Mouse (Mus musculus): ENCODE results near the gene Cdca7l. TPM values are rescaled to one million over a fixed set of nuclear protein-coding genes. Genes with fewer than 3 reads are reported as not detected.

The Cdca7l gene
- polyA plus RNA-seq, 1 experiment from 2014 or later, result 2.4 TPM

DNA sequence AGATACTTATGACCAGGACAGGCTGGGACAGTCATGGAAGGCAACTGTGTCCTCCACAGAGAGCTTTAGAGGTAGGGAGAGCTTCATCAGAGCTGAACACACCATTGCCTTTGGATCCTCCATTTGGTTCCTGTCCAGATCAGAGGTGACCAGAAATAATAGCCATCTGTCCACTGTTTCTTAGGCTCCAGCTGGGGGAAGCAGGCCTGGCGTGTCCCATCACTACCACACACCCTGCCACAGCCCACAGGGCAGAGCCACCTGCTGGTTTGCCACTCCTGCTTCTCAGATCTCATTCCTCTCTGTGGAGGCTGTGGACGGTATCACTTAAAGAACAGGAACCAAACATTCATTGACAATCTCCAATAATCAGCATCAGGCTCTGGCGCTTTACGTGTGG is 32.9 kb upstream of the Cdca7l start:
- H3K27ac ChIP-seq (ENCODE audit: low read depth, low read length), result no peak overlapping the region
- H3K9me3 ChIP-seq (ENCODE audit: control insufficient read depth, low read length), result no peaks in the 10 kb centered on the region
- no peak for ATAC-seq (ENCODE audit: low read depth)
- H3K36me3 ChIP-seq (ENCODE audit: control insufficient read depth, insufficient read depth, low read length), result no peaks in the 10 kb centered on the region
- peaks cover 2% of the 10 kb centered on the region; the same call in 1 of the 2 replicates for H3K27me3 ChIP-seq (ENCODE audit: control insufficient read depth, insufficient read depth, low read length)
- H3K4me3 ChIP-seq (ENCODE audit: low read depth, low read length), result no peak overlapping the region
- WGBS, result 85% methylated on average over 4 of the region's 4 CpGs
- no peak overlapping the region for H3K4me2 ChIP-seq (ENCODE audit: low read depth, low read length)
- H3K4me1 ChIP-seq (ENCODE audit: control insufficient read depth, insufficient read depth, low read length), result 0 out of 2 replicates have a peak, but pooled peaks cover 3% of the 10 kb centered on the region
- no peak overlapping the region for H3K9ac ChIP-seq (replicated peaks; ENCODE audit: low read depth, low read length)

DNA sequence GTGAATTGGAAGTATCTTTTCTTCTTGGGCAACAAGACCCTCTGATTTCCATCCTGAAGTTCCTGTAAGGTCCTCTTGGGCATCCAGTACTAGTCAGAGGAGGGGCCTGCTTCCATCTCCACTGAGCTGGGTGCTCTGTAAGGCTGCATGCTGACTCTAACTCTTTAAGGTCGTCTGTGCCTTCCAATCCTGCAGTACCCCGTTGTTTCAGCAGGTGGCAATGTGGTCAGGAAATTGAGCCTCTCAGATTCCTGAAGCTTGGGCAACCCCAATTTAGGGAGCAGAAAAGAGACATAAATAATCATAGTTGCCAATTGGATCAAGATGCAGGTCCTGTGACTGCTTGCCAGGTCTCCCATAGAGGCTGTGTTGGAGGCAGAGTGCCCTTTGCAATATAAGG is 31.5 kb upstream of the Cdca7l start:
- Histone ChIP-seq H3K27ac (ENCODE audit: low read depth, low read length) (no peak overlapping the region), H3K27me3 (ENCODE audit: control insufficient read depth, insufficient read depth, low read length) (peaks cover 2% of the 10 kb centered on the region; the same call in 1 of the 2 replicates), H3K9me3 (ENCODE audit: control insufficient read depth, low read length) (no peaks in the 10 kb centered on the region), H3K36me3 (ENCODE audit: control insufficient read depth, insufficient read depth, low read length) (no peaks in the 10 kb centered on the region), H3K4me1 (ENCODE audit: control insufficient read depth, insufficient read depth, low read length) (0 out of 2 replicates have a peak, but pooled peaks cover 3% of the 10 kb centered on the region), H3K4me2 (ENCODE audit: low read depth, low read length) (no peak overlapping the region), H3K9ac (replicated peaks; ENCODE audit: low read depth, low read length) (no peak overlapping the region), H3K4me3 (ENCODE audit: low read depth, low read length) (no peak overlapping the region)
- peak; percentile 63; the same call in 1 of the 2 replicates for ATAC-seq (ENCODE audit: low read depth)
- 0% methylated on average over 2 of the region's 2 CpGs for WGBS

DNA sequence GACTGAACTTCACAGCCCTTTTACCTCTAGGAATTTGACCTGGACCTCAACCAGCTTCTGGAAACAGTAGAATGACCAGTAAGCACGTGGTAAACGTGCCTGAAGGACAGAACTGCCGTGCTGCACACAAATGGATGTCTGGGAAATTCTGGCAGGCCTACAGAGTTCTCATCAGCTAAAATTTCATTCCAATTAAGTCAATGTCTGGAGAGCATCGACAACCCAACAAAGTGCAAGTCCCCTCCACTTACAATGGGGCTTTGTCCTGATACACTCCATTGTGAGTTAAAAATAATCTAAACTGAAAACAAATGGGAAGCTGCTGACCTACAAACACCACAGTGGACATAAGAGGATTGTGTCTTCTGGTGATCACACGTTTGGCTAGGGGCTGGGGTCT is 27.2 kb upstream of the Cdca7l start:
- no peak overlapping the region for H3K9ac ChIP-seq (replicated peaks; ENCODE audit: low read depth, low read length)
- no peaks in the 10 kb centered on the region for H3K27me3 ChIP-seq (ENCODE audit: control insufficient read depth, insufficient read depth, low read length)
- H3K4me3 ChIP-seq (ENCODE audit: low read depth, low read length), result no peak overlapping the region
- H3K4me1 ChIP-seq (ENCODE audit: control insufficient read depth, insufficient read depth, low read length), result no peaks in the 10 kb centered on the region
- no peak for ATAC-seq (ENCODE audit: low read depth)
- no peak overlapping the region for H3K27ac ChIP-seq (ENCODE audit: low read depth, low read length)
- no peaks in the 10 kb centered on the region for H3K36me3 ChIP-seq (ENCODE audit: control insufficient read depth, insufficient read depth, low read length)
- no peaks in the 10 kb centered on the region for H3K9me3 ChIP-seq (ENCODE audit: control insufficient read depth, low read length)
- 71% methylated on average over 5 of the region's 5 CpGs for WGBS
- H3K4me2 ChIP-seq (ENCODE audit: low read depth, low read length), result no peak overlapping the region

DNA sequence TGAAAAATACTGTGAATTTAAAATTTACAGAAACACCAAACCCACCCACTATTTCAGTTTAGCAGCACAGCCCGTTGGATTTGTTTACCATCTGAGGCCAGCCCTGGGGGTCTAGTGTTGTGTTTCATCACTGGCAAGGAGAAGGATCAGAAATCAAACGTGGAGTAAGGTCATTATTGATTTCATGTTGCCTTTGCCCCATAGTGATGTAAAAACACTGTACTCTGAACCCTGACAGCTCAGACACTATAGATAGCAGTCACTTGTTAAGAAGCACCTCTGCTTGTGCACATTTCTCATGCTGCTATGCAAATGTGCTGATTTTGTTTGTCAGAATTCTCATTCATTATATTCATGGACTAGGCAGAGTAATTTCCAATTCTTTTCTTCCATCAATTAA is 22.7 kb upstream of the Cdca7l start:
- WGBS, result 38% methylated on average over 2 of the region's 2 CpGs
- no peak overlapping the region for H3K9ac ChIP-seq (replicated peaks; ENCODE audit: low read depth, low read length)
- H3K27ac ChIP-seq (ENCODE audit: low read depth, low read length), result no peak overlapping the region
- no peaks in the 10 kb centered on the region for H3K36me3 ChIP-seq (ENCODE audit: control insufficient read depth, insufficient read depth, low read length)
- H3K4me3 ChIP-seq (ENCODE audit: low read depth, low read length), result no peak overlapping the region
- H3K9me3 ChIP-seq (ENCODE audit: control insufficient read depth, low read length), result no peaks in the 10 kb centered on the region
- H3K27me3 ChIP-seq (ENCODE audit: control insufficient read depth, insufficient read depth, low read length), result no peaks in the 10 kb centered on the region
- H3K4me1 ChIP-seq (ENCODE audit: control insufficient read depth, insufficient read depth, low read length), result no peaks in the 10 kb centered on the region
- H3K4me2 ChIP-seq (ENCODE audit: low read depth, low read length), result no peak overlapping the region
- no peak for ATAC-seq (ENCODE audit: low read depth)

DNA sequence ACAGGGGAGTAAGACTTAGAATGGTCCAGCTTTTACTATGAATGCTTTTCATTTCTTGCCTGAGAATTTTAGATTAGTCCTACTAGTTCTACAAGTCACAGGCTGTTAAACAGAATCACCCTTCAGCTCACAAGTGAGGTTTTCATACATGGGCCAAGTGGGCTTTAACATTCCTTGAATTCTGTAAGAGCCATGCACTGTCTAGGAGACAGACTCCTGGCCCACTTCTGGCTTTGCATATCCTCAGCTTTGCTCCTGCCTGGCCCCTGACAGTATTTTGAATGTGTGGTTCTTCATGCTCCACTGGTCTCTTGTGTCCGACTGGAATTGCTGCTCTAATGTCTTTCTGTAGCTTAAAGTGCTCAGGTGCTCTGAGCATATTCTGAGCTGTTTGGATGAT is 20.7 kb upstream of the Cdca7l start:
- 21% methylated on average over 1 of the region's 1 CpGs for WGBS
- Histone ChIP-seq H3K4me1 (ENCODE audit: control insufficient read depth, insufficient read depth, low read length) (0 out of 2 replicates have a peak, but pooled peaks cover 2% of the 10 kb centered on the region), H3K9me3 (ENCODE audit: control insufficient read depth, low read length) (no peaks in the 10 kb centered on the region), H3K36me3 (ENCODE audit: control insufficient read depth, insufficient read depth, low read length) (no peaks in the 10 kb centered on the region), H3K4me3 (ENCODE audit: low read depth, low read length) (no peak overlapping the region), H3K27ac (ENCODE audit: low read depth, low read length) (no peak overlapping the region), H3K27me3 (ENCODE audit: control insufficient read depth, insufficient read depth, low read length) (0 out of 2 replicates have a peak, but pooled peaks cover 2% of the 10 kb centered on the region), H3K9ac (replicated peaks; ENCODE audit: low read depth, low read length) (no peak overlapping the region), H3K4me2 (ENCODE audit: low read depth, low read length) (no peak overlapping the region)
- no peak for ATAC-seq (ENCODE audit: low read depth)

DNA sequence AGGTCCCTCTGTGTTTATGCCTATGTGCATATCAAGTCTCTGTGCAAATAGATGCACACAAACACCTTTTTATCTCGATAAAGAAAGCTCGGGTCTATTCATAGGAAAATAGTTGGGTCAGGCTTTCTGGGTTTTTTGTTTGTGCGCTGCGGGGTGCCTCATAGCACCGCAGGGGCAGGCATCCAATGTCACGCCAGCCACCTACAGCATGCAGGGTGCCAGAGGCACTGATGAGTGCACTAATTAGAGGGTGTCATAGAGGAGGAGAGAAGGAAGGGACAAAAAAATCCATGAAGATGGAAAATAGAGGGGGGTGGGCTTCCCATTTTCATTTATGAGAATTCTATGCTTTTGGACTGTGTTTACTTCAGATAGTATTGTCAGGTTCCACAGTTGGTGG is 17.5 kb upstream of the Cdca7l start:
- Histone ChIP-seq H3K36me3 (ENCODE audit: control insufficient read depth, insufficient read depth, low read length) (no peaks in the 10 kb centered on the region), H3K27me3 (ENCODE audit: control insufficient read depth, insufficient read depth, low read length) (peaks cover 4% of the 10 kb centered on the region; the same call in 1 of the 2 replicates), H3K9ac (replicated peaks; ENCODE audit: low read depth, low read length) (no peak overlapping the region), H3K4me2 (ENCODE audit: low read depth, low read length) (no peak overlapping the region), H3K4me1 (ENCODE audit: control insufficient read depth, insufficient read depth, low read length) (0 out of 2 replicates have a peak, but pooled peaks cover 2% of the 10 kb centered on the region), H3K4me3 (ENCODE audit: low read depth, low read length) (no peak overlapping the region), H3K9me3 (ENCODE audit: control insufficient read depth, low read length) (no peaks in the 10 kb centered on the region), H3K27ac (ENCODE audit: low read depth, low read length) (no peak overlapping the region)
- WGBS, result 29% methylated on average over 6 of the region's 6 CpGs
- ATAC-seq (ENCODE audit: low read depth), result no peak

DNA sequence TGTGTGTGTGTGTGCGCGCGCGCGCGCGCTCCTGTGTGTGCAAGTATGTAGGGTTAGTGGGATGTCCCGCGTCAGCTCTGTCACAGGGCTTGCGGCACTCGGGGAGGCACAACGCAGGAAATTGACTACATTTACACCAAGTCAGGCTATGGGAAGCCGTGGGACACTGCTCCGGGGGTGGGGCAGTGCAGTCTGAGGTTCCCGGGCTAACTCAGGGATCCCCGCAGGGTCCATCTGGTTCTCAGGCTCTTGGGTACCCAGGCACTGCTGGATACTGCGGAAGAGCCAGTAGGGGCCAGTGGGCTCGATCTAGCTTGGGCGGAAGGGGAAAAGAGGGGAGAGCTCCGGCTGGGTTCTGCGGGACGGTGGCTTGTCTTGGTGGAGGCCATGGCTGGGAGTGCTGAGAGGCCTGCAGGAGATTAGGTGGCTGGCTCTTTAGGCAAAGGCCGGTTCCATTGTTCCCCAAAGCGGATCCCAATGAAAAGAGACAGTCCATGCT is 15.5 kb upstream of the Cdca7l start:
- Histone ChIP-seq H3K4me2 (ENCODE audit: low read depth, low read length) (peak overlapping the region; percentile 49), H3K27me3 (ENCODE audit: control insufficient read depth, insufficient read depth, low read length) (peaks cover 6% of the 10 kb centered on the region; the same call in 1 of the 2 replicates), H3K4me1 (ENCODE audit: control insufficient read depth, insufficient read depth, low read length) (0 out of 2 replicates have a peak, but pooled peaks cover 2% of the 10 kb centered on the region), H3K36me3 (ENCODE audit: control insufficient read depth, insufficient read depth, low read length) (no peaks in the 10 kb centered on the region), H3K9me3 (ENCODE audit: control insufficient read depth, low read length) (no peaks in the 10 kb centered on the region), H3K4me3 (ENCODE audit: low read depth, low read length) (peak overlapping the region; percentile 13; the same call in 1 of the 2 replicates), H3K9ac (replicated peaks; ENCODE audit: low read depth, low read length) (no peak overlapping the region), H3K27ac (ENCODE audit: low read depth, low read length) (no peak overlapping the region)
- WGBS, result 11% methylated on average over 24 of the region's 24 CpGs
- ATAC-seq (ENCODE audit: low read depth), result peak; percentile 60; the same call in 1 of the 2 replicates

DNA sequence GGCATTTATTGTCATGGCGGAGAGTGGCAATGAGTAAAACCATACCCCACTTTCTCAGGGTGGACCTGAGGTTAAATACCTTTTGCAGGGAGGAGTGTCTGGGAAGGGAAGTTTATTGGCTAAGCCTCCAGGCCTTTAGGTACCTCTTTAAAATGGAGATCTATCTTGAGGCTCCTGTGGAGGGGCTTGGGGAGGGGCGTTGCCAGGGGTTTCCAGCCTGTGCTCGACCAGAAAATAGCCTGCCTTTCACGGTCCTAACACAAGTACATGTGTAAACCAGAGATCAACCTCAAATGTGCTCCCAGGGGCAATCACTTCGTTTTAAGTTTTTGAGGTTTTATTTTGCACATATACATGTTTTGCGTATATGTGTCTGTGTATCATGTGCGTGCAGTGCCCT is 15.1 kb upstream of the Cdca7l start:
- H3K4me2 ChIP-seq (ENCODE audit: low read depth, low read length), result peak overlapping the region; percentile 49
- H3K27ac ChIP-seq (ENCODE audit: low read depth, low read length), result no peak overlapping the region
- 21% methylated on average over 7 of the region's 7 CpGs for WGBS
- H3K27me3 ChIP-seq (ENCODE audit: control insufficient read depth, insufficient read depth, low read length), result peaks cover 6% of the 10 kb centered on the region; the same call in 1 of the 2 replicates
- H3K4me1 ChIP-seq (ENCODE audit: control insufficient read depth, insufficient read depth, low read length), result 0 out of 2 replicates have a peak, but pooled peaks cover 2% of the 10 kb centered on the region
- no peak overlapping the region for H3K9ac ChIP-seq (replicated peaks; ENCODE audit: low read depth, low read length)
- no peak overlapping the region for H3K4me3 ChIP-seq (ENCODE audit: low read depth, low read length)
- no peak for ATAC-seq (ENCODE audit: low read depth)
- H3K36me3 ChIP-seq (ENCODE audit: control insufficient read depth, insufficient read depth, low read length), result no peaks in the 10 kb centered on the region
- no peaks in the 10 kb centered on the region for H3K9me3 ChIP-seq (ENCODE audit: control insufficient read depth, low read length)

DNA sequence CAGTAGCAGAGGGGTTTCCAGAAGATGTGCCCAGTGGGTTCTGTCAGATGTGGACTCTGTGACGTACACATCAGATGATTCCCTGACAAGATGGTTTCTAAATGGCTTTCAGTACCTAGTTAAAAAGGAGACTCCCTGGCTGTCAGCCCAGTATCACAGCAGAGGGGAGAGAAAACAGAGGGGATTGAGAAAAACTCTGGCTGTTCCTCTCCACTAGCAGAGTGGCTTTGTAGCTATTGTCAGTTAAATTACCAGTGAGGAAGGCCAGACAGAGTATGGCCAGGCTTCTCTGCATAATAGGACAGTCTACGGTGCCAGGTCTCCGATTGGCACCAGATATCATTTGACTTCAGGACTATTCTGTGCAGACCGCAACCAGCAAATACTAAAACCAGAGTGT is 8.8 kb upstream of the Cdca7l start:
- peaks cover 3% of the 10 kb centered on the region; the same call in 1 of the 2 replicates for H3K27me3 ChIP-seq (ENCODE audit: control insufficient read depth, insufficient read depth, low read length)
- H3K4me2 ChIP-seq (ENCODE audit: low read depth, low read length), result no peak overlapping the region
- H3K9me3 ChIP-seq (ENCODE audit: control insufficient read depth, low read length), result no peaks in the 10 kb centered on the region
- no peak overlapping the region for H3K4me3 ChIP-seq (ENCODE audit: low read depth, low read length)
- H3K36me3 ChIP-seq (ENCODE audit: control insufficient read depth, insufficient read depth, low read length), result no peaks in the 10 kb centered on the region
- 65% methylated on average over 4 of the region's 4 CpGs for WGBS
- no peaks in the 10 kb centered on the region for H3K4me1 ChIP-seq (ENCODE audit: control insufficient read depth, insufficient read depth, low read length)
- H3K9ac ChIP-seq (replicated peaks; ENCODE audit: low read depth, low read length), result no peak overlapping the region
- peak; percentile 63; the same call in 1 of the 2 replicates for ATAC-seq (ENCODE audit: low read depth)
- H3K27ac ChIP-seq (ENCODE audit: low read depth, low read length), result no peak overlapping the region
